Mouse (Mus musculus) large intestine, adult 2 months (tissue): ENCODE measurements around the gene F830045P16Rik. TPM values are rescaled to one million over a fixed set of nuclear protein-coding genes. Genes with fewer than 3 reads are reported as not detected.

ENCODE experiments used
- DNase-seq: peaks from one replicate; pipeline ENCODE4 v3.0.0-alpha.2; 2012; ENCODE audit warnings: low read depth, low spot score
- WGBS: fragments of 180-500 bp; shearing (Covaris S2); methylation state at CpG from one replicate; pipeline ENCODE4 v1.1.7; 2018; 5-methylcytosine and 5-hydroxymethylcytosine counted together
- polyA plus RNA-seq: library from polyadenylated mRNA; depleted of rRNA; stranded (reverse); fragments of >200 nt; gene quantifications from 2 replicates; pipeline ENCODE4 v1.2.3, GENCODE M21; 2012; rRNA removed

Gene F830045P16Rik
- not detected in 2 replicates for polyA plus RNA-seq

DNA sequence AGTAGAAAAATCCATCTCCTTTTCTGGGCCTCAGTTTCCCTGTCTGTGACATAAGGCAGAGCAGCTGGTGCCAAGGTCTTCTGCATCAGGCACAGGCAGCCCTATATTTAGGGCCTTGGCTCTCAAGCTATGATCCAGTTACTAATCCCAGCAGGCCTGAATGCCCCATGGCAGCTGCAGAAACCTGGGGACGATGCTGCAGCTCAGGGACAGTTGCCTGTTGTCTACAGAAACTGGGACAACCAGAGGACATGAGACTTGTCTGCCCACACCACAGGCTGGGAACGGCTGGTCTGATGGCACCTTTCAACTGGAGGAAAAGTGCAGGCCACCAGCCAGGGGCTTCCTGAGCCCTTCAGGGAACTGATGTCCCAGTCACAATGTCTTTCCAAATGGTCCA lies at the start of gene F830045P16Rik:
F830045P16Rik (minus strand) TSS at position 226 of the 400 bp plus-strand sequence.
- DNase-seq, result no peak
- WGBS, result 72% methylated on average over 2 of the region's 2 CpGs

DNA sequence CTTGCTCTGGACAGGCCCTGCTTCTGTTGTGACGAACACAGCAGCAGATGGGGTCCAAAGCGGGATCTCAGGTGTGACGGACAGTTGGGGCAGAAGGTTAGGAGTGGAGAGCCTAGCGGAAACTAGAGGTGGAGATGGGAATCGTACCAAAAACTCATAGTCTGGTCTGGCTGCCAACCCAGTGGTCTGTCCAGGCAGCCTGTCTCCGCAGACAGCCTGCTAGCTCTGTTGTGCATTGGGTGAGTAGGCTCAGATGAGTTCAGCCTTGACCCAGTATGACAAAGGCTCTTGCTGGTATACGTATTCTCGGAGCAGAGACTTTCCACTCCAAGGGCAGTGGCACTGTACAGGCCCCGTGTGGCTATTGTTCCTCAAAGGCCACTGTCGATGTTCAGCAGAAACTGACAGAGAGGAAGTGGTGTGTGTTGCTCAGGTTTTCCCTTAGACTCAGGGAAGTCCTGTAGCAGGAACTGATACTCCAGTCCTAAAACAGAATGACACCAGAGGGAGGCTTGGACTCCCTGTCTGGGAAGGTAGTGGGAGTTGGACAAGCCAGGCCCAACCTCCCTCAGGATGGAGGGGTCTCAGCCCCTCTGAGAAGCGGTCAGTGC lies 49.6 kb upstream of the F830045P16Rik start:
- no peak for DNase-seq
- 77% methylated on average over 11 of the region's 11 CpGs for WGBS

- 24% methylated on average over 1 of the region's 1 CpGs for WGBS
- no peak for DNase-seq
Observed at GRCm38 (mm10) chr2:129584905-129585304, 48.5 kb upstream of the F830045P16Rik start.

- DNase-seq, result no peak
- 80% methylated on average over 4 of the region's 4 CpGs for WGBS
Observed at GRCm38 (mm10) chr2:129582261-129582660, 45.9 kb upstream of the F830045P16Rik start.

DNA sequence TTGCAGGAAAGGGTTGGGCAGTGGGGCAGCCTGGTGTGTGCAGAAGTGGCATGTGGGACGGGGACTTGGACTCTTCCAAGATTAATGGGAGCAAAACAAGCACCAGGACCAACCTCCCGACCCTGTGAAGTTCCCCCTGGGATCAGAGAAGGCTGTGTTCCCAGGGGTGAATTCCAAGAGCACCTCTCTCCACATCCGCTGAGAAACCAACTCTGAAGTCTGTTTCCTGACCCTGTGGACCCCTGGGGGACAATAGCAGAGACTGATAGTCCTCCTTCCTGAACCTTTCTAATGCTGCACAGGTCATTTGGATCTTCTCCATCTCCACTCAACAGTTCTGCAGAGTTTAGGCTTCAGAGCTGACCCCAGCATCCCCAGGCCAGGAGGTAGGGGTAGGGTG lies 45.4 kb upstream of the F830045P16Rik start:
- no peak for DNase-seq
- WGBS, result 48% methylated on average over 3 of the region's 3 CpGs

DNA sequence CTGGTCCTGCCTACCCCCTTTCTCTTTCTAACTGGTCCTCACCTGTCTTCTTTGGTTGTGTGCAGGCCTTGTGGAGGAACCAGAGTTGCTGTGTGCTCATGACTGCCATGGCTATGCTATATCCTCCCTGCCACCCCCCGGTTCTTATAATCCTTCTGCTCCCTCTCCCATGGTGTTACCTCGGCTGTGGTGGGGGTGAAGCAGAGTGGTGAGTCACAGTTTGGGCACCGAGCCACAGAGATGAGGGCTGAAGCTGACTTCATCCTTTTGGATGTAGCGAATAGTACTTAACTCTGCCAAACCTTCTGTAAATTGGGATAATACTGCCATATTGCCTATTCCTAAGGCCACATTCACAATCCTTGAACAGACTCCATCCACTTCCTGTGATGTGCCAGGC lies 44.3 kb upstream of the F830045P16Rik start:
- 62% methylated on average over 4 of the region's 4 CpGs for WGBS
- no peak for DNase-seq

GRCm38 (mm10) chr2:129576611-129577447 lies 40.4 kb upstream of the F830045P16Rik start:
- 77% methylated on average over 8 of the region's 8 CpGs for WGBS
- DNase-seq, result no peak

- WGBS, result 86% methylated on average over 4 of the region's 4 CpGs
- no peak for DNase-seq
Observed at GRCm38 (mm10) chr2:129575113-129575512, 38.7 kb upstream of the F830045P16Rik start.

GRCm38 (mm10) chr2:129574395-129575046 lies 38.1 kb upstream of the F830045P16Rik start:
- DNase-seq, result no peak
- WGBS, result 20% methylated on average over 24 of the region's 24 CpGs

DNA sequence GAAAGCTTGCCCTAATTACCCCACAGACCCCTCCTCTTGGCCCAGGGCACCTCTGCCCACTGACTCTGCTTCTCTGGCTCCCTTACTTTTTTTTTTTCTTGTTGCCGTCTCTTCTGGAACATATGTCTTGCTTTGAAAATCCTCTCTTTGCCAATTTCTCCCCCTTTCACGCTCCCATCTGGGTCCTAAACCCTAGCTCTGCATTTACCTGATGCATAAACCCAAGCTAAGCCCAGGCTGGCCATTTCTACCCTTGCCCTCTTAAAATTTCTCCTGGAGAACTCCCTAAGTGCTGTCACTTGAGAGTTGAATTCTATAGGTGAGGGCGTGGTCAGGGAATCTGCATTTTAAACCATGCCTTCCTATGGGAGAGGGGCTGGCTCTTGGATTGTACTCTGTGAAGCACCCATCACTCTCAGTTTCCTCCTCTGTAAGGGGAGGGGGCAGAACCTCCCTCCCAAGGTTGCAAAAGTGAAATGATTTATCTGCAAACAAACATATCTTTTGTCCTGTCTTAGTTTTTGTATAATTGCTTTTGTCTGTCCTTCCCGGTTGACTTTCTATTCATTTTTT lies 37.4 kb upstream of the F830045P16Rik start:
- WGBS, result 30% methylated on average over 4 of the region's 4 CpGs
- no peak for DNase-seq

DNA sequence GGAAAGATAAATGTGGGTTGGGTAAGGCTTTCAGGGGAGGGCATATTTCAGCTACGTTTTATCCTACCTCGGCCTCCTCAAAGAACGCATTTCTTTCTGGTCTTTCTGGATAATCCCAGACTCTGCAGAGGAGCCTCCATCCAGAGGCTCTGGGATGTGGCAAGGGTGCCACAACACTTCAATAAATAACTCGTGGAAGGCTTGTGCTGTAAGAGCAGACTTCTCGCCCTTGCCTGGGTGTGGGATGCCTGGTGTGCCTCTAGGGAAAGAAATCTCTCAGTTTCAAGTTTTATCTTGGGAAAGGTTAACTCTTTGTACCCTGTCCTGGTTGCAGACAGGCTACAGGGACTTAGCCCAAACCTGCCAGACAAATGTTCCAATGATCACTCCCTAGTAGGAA lies 33.2 kb upstream of the F830045P16Rik start:
- WGBS, result 63% methylated on average over 5 of the region's 5 CpGs
- no peak for DNase-seq

GRCm38 (mm10) chr2:129569120-129569519 lies 32.7 kb upstream of the F830045P16Rik start:
- 51% methylated on average over 7 of the region's 7 CpGs for WGBS

DNA sequence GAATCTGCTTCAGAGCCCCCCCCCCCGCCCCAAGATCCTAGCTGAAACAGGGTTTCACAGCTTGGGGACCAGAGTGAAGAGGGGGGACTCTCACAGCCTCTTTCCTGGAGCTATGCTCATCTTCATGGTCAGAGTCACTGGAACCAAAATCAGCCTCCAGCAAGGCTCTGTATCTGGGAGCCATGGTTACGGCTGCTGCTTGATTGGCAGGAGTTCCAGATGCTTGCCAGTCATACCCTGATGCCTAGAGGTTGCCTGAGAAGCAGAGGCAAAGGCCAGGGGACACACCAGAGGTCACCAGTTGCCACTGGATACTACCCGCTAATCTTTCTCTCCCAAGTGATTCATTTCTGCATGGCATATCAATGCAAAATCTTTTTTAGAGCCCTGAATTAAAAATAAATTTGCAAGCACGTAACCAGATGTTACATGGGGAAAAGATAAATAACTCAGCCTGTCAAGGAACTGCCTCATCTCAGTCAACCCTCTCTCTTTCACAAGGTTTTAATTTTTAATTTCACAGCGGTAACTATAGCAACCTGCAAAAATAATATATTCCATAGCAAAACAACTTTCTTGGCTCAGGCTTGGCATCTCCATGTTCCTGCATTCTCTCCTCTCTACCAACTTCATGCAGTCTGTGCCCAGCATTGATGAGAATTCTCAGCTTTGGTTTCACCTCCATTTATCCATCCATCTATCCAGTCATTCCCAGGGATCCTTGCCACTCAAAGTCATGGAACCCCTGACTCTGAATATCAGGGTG lies 27.7 kb upstream of the F830045P16Rik start:
- no peak for DNase-seq
- WGBS, result 75% methylated on average over 5 of the region's 5 CpGs

More at GRCm38 (mm10) chr2:129569120-129569519, 32.7 kb upstream of the F830045P16Rik start:
- no peak for DNase-seq

DNA sequence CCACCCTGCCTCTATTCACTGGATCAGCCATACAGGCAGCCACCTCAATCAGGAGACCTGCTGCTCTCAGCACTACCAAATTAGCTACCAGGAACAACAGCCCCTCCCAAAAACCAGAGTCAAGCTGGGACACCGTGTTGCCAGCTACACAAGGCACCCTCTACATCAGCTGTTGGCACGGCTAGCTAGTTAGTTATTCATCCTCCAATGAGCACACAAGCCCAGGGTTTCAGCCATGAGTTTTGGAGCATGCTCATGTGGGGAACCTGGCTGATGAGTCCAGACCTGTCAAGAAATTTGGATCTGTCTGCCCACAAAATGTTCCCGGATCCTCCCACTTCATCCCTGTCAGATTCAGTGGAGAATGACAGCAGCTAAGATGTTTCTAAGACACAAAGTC lies 25.4 kb upstream of the F830045P16Rik start:
- DNase-seq, result no peak
- WGBS, result 71% methylated on average over 3 of the region's 3 CpGs

DNA sequence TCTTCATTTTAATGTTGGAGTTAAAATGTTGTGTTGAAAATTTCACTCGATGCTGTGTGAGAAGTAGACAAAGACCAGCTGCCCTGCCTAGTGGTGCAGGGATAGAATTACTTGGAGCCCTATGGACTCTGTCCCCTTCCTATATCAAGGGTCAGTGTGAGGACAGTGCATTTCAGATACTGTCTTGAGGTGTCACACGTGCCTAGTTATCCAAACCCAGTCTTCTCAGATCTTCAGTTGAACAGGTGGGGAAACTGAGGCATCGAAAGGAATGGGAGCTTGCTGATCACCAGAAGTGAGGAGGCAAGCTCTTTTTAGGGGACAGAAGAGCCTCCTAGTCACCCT lies 22.4 kb upstream of the F830045P16Rik start:
- DNase-seq, result no peak
- WGBS, result 47% methylated on average over 3 of the region's 3 CpGs

GRCm38 (mm10) chr2:129558008-129558874 lies 21.8 kb upstream of the F830045P16Rik start:
- DNase-seq, result no peak
- 37% methylated on average over 12 of the region's 12 CpGs for WGBS

GRCm38 (mm10) chr2:129556081-129556480 lies 19.7 kb upstream of the F830045P16Rik start:
- no peak for DNase-seq
- 72% methylated on average over 6 of the region's 6 CpGs for WGBS

- WGBS, result 46% methylated on average over 2 of the region's 2 CpGs
- no peak for DNase-seq
Observed at GRCm38 (mm10) chr2:129550781-129551180, 14.4 kb upstream of the F830045P16Rik start.
